ENCODE assay signal across 18 mouse cellular contexts in genomic region chr1:187346923-187347322, GRCm38 (mm10).
DNase-seq lines count a peak whose midpoint lies in the region; ATAC-seq and TF ChIP-seq lines count a peak whose summit lies in the region.
"Had no signal": no experiment of that assay in that cellular context is flagged by ENCODE, and none has a peak within 500 bp of the region (broad histone marks: within the 10 kb centered on the region; RNA-seq: fewer than 3 reads in every experiment).

No protein-coding gene starts in this region.

- TF ChIP-seq RAD21 in MEL (IDR thresholded peaks at IDR 0.05; ENCODE audit: low read depth, low read length): no peak

- ATAC-seq in inflammation-experienced regulatory T-cells, adult 6 months: peak; percentile 64
- ATAC-seq in neutrophil, adult 5-6 weeks (ENCODE audit: extremely low read depth, insufficient number of reproducible peaks, low FRiP score, poor library complexity, severe bottlenecking): peak; percentile 45
- ATAC-seq in forebrain, embryonic 12.5 days (ENCODE audit: low FRiP score): no peak
- no peak for ATAC-seq in forebrain, embryonic 15.5 days (replicated peaks)
- ATAC-seq: forebrain, embryonic 14.5 days had no signal

- no peak for TF ChIP-seq POLR2A in MEL (IDR thresholded peaks at IDR 0.05; ENCODE audit: control insufficient read depth in 1 of 2, insufficient read depth in 1 of 2, low read depth in 1 of 2, low read length in 2 of 2, poor library complexity in 1 of 2)

- H3K36me3 ChIP-seq in MEL (ENCODE audit: control insufficient read depth in 1 of 2, insufficient read depth in 2 of 2, low read length in 2 of 2): peaks cover 0 to 2% of the 10 kb centered on the region in 2 experiments; a peak in 1 of 4 replicates
- H3K36me3 ChIP-seq in forebrain, embryonic 12.5 days (replicated peaks): peaks cover 14% of the 10 kb centered on the region; the same call in 1 of the 2 replicates
- H3K36me3 ChIP-seq in forebrain, embryonic 15.5 days: no peaks in the 10 kb centered on the region
- H3K36me3 ChIP-seq: liver, embryonic 15.5 days had no signal

- no peaks in the 10 kb centered on the region for H3K4me1 ChIP-seq in MEL (ENCODE audit: control insufficient read depth in 1 of 2, insufficient read depth in 2 of 2, low read length in 2 of 2)
- no peaks in the 10 kb centered on the region for H3K4me1 ChIP-seq in forebrain, embryonic 12.5 days
- H3K4me1 ChIP-seq in forebrain, embryonic 15.5 days: 0 out of 2 replicates have a peak, but pooled peaks cover 4% of the 10 kb centered on the region
- H3K4me1 ChIP-seq: hindbrain, embryonic 13.5 days had no signal

- no peaks in the 10 kb centered on the region for H3K27me3 ChIP-seq in MEL (ENCODE audit: control insufficient read depth in 1 of 2, insufficient read depth in 2 of 2, low read length in 2 of 2)
- no peaks in the 10 kb centered on the region for H3K27me3 ChIP-seq in forebrain, embryonic 12.5 days
- H3K27me3 ChIP-seq in forebrain, embryonic 15.5 days: no peaks in the 10 kb centered on the region
- H3K27me3 ChIP-seq: heart, embryonic 15.5 days; hindbrain, embryonic 13.5 days; liver, embryonic 15.5 days had no signal

- H3K4me2 ChIP-seq in forebrain, embryonic 12.5 days: no peak overlapping the region
- no peak overlapping the region for H3K4me2 ChIP-seq in forebrain, embryonic 15.5 days (replicated peaks)
- H3K4me2 ChIP-seq: heart, embryonic 15.5 days; hindbrain, embryonic 13.5 days; liver, embryonic 15.5 days had no signal

- H3K9ac ChIP-seq in MEL (ENCODE audit: control insufficient read depth, low read depth, low read length, poor library complexity, severe bottlenecking): no peak overlapping the region
- no peak overlapping the region for H3K9ac ChIP-seq in forebrain, embryonic 12.5 days
- no peak overlapping the region for H3K9ac ChIP-seq in forebrain, embryonic 15.5 days (replicated peaks)
- H3K9ac ChIP-seq: heart, embryonic 15.5 days; hindbrain, embryonic 13.5 days; liver, embryonic 15.5 days had no signal

- WGBS in forebrain, embryonic 12.5 days: 93% methylated on average over 11 of the region's 11 CpGs
- 86% methylated on average over 11 of the region's 11 CpGs for WGBS in forebrain, embryonic 15.5 days

- no peak for TF ChIP-seq EP300 in MEL (IDR thresholded peaks at IDR 0.05; ENCODE audit: low read depth in 1 of 2, low read length in 2 of 2)

- peak; percentile 47 for DNase-seq in A20 (ENCODE audit: low read depth, low spot score)
- DNase-seq in MEL (ENCODE audit: low read depth, low spot score): peak; percentile 21
- DNase-seq in kidney, postnatal 14 days: no peak
- DNase-seq: cerebellum, adult 11-12 months; embryo, embryonic 11 days; heart, adult 11 months; kidney, adult 11 months; kidney, postnatal 25 days; midbrain, embryonic 14.5 days; right cerebral cortex, postnatal 14 days had no signal

- H3K79me2 ChIP-seq in MEL (ENCODE audit: control insufficient read depth, insufficient read depth, low read length, poor library complexity): no peaks in the 10 kb centered on the region

- no peak for TF ChIP-seq CTCF in MEL (IDR thresholded peaks at IDR 0.05 in 2 of 3, conservative IDR thresholded peaks at IDR 0.05 in 1 of 3; ENCODE audit: control insufficient read depth in 1 of 3, insufficient read depth in 1 of 3, low read depth in 2 of 3, low read length in 3 of 3, poor library complexity in 1 of 3, severe bottlenecking in 1 of 3)

- H3K27ac ChIP-seq in MEL (ENCODE audit: control insufficient read depth, low read depth, low read length): no peak overlapping the region
- no peak overlapping the region for H3K27ac ChIP-seq in forebrain, embryonic 12.5 days
- H3K27ac ChIP-seq in forebrain, embryonic 15.5 days (replicated peaks): no peak overlapping the region
- H3K27ac ChIP-seq: heart, embryonic 15.5 days; hindbrain, embryonic 13.5 days; liver, embryonic 15.5 days had no signal

- no peaks in the 10 kb centered on the region for H3K9me3 ChIP-seq in MEL (replicated peaks; ENCODE audit: insufficient read depth, low read length)
- H3K9me3 ChIP-seq in forebrain, embryonic 12.5 days: no peaks in the 10 kb centered on the region
- H3K9me3 ChIP-seq in forebrain, embryonic 15.5 days: no peaks in the 10 kb centered on the region
- H3K9me3 ChIP-seq: heart, embryonic 15.5 days; hindbrain, embryonic 13.5 days; liver, embryonic 15.5 days had no signal

- H3K4me3 ChIP-seq in MEL (ENCODE audit: control insufficient read depth in 1 of 2, insufficient read depth in 1 of 2, low read depth in 2 of 2, low read length in 2 of 2): no peak overlapping the region
- no peak overlapping the region for H3K4me3 ChIP-seq in forebrain, embryonic 12.5 days (replicated peaks)
- no peak overlapping the region for H3K4me3 ChIP-seq in forebrain, embryonic 15.5 days
- H3K4me3 ChIP-seq: heart, embryonic 15.5 days; hindbrain, embryonic 13.5 days; liver, embryonic 15.5 days had no signal

TF ChIP-seq in MEL, 35 proteins besides CTCF, POLR2A, EP300 and RAD21:
- TF ChIP-seq CHD2 (IDR thresholded peaks at IDR 0.05; ENCODE audit: low read length): no peak
- TF ChIP-seq HCFC1 (IDR thresholded peaks at IDR 0.05; ENCODE audit: low read depth, low read length): no peak
- TF ChIP-seq JUND (IDR thresholded peaks at IDR 0.05; ENCODE audit: low read depth, low read length): no peak
- no peak for TF ChIP-seq GATA1 (IDR thresholded peaks at IDR 0.05; ENCODE audit: low read depth, low read length)
- no peak for TF ChIP-seq ZC3H11A (IDR thresholded peaks at IDR 0.05; ENCODE audit: low read depth, low read length)
- no peak for TF ChIP-seq ELF1 (IDR thresholded peaks at IDR 0.05; ENCODE audit: low read depth, low read length)
- no peak for TF ChIP-seq BHLHE40 (IDR thresholded peaks at IDR 0.05; ENCODE audit: borderline replicate concordance, low read depth, low read length)

Comparison
In these comparisons a context has a peak if more than half of its experiments do, and no peak if none do; other contexts are left out.
1. ATAC-seq: peak in inflammation-experienced regulatory T-cells, adult 6 months (single experiment) and neutrophil, adult 5-6 weeks (single experiment); none in forebrain, embryonic 12.5 days (single experiment) and forebrain, embryonic 15.5 days (single experiment).